Mouse (Mus musculus): ENCODE results near the gene Qtrt1.

Qtrt1 gene

DNA sequence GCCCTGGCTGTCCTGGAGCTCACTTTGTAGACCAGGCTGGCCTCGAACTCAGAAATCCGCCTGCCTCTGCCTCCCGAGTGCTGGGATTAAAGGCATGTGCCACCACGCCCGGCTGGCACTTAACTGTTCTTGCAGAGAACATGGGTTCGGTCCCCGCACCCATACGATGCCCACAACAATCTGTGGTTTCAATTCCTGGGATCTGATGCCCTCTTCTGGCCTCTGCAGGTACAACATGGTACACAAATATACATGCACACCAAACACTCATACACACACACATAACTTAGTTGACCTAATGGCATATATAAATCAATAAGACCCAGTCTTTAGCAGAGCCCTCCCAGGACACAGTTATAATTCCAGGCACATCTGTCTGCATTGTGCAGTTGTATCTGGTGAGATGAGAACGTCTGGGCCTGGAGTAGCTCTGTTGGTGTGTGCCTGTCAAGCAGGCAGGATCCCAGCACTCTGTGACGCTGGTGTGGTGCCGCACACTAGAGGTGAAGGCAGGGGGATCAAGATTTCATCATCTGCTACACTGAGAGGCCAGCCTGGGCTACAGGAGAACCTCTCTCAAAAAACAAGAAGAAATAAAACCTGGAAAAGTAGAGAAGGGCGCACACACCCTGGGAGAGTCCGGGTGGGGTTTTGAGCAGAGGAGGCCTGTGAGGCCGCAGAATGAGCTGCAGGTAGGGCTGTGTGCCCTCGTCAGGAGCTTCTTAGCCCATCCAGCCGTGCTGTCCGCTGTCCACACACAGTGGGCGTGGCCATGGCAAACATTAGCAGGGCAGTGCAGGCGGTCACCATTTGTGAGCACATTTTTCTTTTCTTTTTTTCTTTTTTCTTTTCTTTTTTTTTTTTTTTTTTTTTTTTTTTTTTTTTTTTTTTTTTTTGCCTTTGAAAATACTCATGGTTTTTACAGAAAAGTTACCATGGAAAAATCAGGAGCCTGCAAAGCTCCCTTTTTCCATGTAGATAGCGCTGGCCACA lies 57.7 kb downstream of the Qtrt1 start:
- in situ Hi-C loops (cut with MboI; ENCODE audit: unreplicated experiment in 2 of 2), result loop anchor here (5.0 to 25.0 kb wide), 2 partner anchors 102 to 557 kb away; partner anchors contain the start of gene Ilf3 (in 2 of the 2)
